Mouse (Mus musculus): ENCODE measurements around the gene Birc3. TPM values are rescaled to one million over a fixed set of nuclear protein-coding genes. Genes with fewer than 3 reads are reported as not detected.

Gene Birc3
- polyA plus RNA-seq, 1 experiment, result 13.7 TPM

GRCm38 (mm10) chr9:7846667-7847199 is 26.3 kb downstream of the Birc3 start:
- Histone ChIP-seq H3K4me1 (ENCODE audit: control insufficient read depth, insufficient read depth, insufficient read length, low read length) (no peaks in the 10 kb centered on the region; the same call in 1 of the 2 replicates), H3K27ac (ENCODE audit: insufficient read depth, low read depth, low read length) (no peak overlapping the region), H3K36me3 (ENCODE audit: control insufficient read depth, insufficient read depth, low read length) (peaks cover 25% of the 10 kb centered on the region), H3K27me3 (ENCODE audit: control insufficient read depth, insufficient read depth, low read length) (no peaks in the 10 kb centered on the region), H3K4me3 (ENCODE audit: low read depth, low read length) (no peak overlapping the region)
- 96% methylated on average over 1 of the region's 1 CpGs for WGBS
- no peak for TF ChIP-seq POLR2A (IDR thresholded peaks at IDR 0.05; ENCODE audit: low read depth, low read length)
- TF ChIP-seq CTCF (IDR thresholded peaks at IDR 0.05; ENCODE audit: extremely low read depth, insufficient read length, insufficient replicate concordance, low read depth, low read length), result no peak

GRCm38 (mm10) chr9:7845216-7845895 is 27.6 kb downstream of the Birc3 start:
- no peaks in the 10 kb centered on the region for H3K4me1 ChIP-seq (ENCODE audit: control insufficient read depth, insufficient read depth, insufficient read length, low read length)
- H3K36me3 ChIP-seq (ENCODE audit: control insufficient read depth, insufficient read depth, low read length), result peaks cover 19% of the 10 kb centered on the region
- no peak overlapping the region for H3K4me3 ChIP-seq (ENCODE audit: low read depth, low read length)
- H3K27ac ChIP-seq (ENCODE audit: insufficient read depth, low read depth, low read length), result no peak overlapping the region
- 29% methylated on average over 4 of the region's 4 CpGs for WGBS
- TF ChIP-seq CTCF (IDR thresholded peaks at IDR 0.05; ENCODE audit: extremely low read depth, insufficient read length, insufficient replicate concordance, low read depth, low read length) (no peak), POLR2A (IDR thresholded peaks at IDR 0.05; ENCODE audit: low read depth, low read length) (no peak)
- no peaks in the 10 kb centered on the region for H3K27me3 ChIP-seq (ENCODE audit: control insufficient read depth, insufficient read depth, low read length)

- 77% methylated on average over 6 of the region's 6 CpGs for WGBS
- no peaks in the 10 kb centered on the region for H3K4me1 ChIP-seq (ENCODE audit: control insufficient read depth, insufficient read depth, insufficient read length, low read length)
- H3K27me3 ChIP-seq (ENCODE audit: control insufficient read depth, insufficient read depth, low read length), result no peaks in the 10 kb centered on the region
- H3K4me3 ChIP-seq (ENCODE audit: low read depth, low read length), result no peak overlapping the region
- TF ChIP-seq CTCF (IDR thresholded peaks at IDR 0.05; ENCODE audit: extremely low read depth, insufficient read length, insufficient replicate concordance, low read depth, low read length) (no peak), POLR2A (IDR thresholded peaks at IDR 0.05; ENCODE audit: low read depth, low read length) (no peak)
- no peak overlapping the region for H3K27ac ChIP-seq (ENCODE audit: insufficient read depth, low read depth, low read length)
- no peaks in the 10 kb centered on the region for H3K36me3 ChIP-seq (ENCODE audit: control insufficient read depth, insufficient read depth, low read length)
Observed at GRCm38 (mm10) chr9:7841221-7841620, 31.8 kb downstream of the Birc3 start.

- peak overlapping the region; percentile 97 for H3K27ac ChIP-seq (ENCODE audit: insufficient read depth, low read depth, low read length)
- H3K4me3 ChIP-seq (ENCODE audit: low read depth, low read length), result peak overlapping the region; percentile 21; the same call in 1 of the 2 replicates
- no peaks in the 10 kb centered on the region; the same call in 1 of the 2 replicates for H3K4me1 ChIP-seq (ENCODE audit: control insufficient read depth, insufficient read depth, insufficient read length, low read length)
- 17% methylated on average over 14 of the region's 14 CpGs for WGBS
- H3K36me3 ChIP-seq (ENCODE audit: control insufficient read depth, insufficient read depth, low read length), result peaks cover 13% of the 10 kb centered on the region
- TF ChIP-seq POLR2A (IDR thresholded peaks at IDR 0.05; ENCODE audit: low read depth, low read length), result no peak
- no peak for TF ChIP-seq CTCF (IDR thresholded peaks at IDR 0.05; ENCODE audit: extremely low read depth, insufficient read length, insufficient replicate concordance, low read depth, low read length)
- H3K27me3 ChIP-seq (ENCODE audit: control insufficient read depth, insufficient read depth, low read length), result no peaks in the 10 kb centered on the region
Observed at GRCm38 (mm10) chr9:7837806-7838440, 35.1 kb downstream of the Birc3 start.

- WGBS, result under 1% methylated on average over 68 of the region's 68 CpGs
- H3K4me1 ChIP-seq (ENCODE audit: control insufficient read depth, insufficient read depth, insufficient read length, low read length), result no peaks in the 10 kb centered on the region; the same call in 1 of the 2 replicates
- peak within 1 kb of the TSS; percentile 96 for H3K4me3 ChIP-seq (ENCODE audit: low read depth, low read length)
- no peaks in the 10 kb centered on the region for H3K27me3 ChIP-seq (ENCODE audit: control insufficient read depth, insufficient read depth, low read length)
- H3K27ac ChIP-seq (ENCODE audit: insufficient read depth, low read depth, low read length), result peak within 1 kb of the TSS; percentile 99
- TF ChIP-seq CTCF (IDR thresholded peaks at IDR 0.05; ENCODE audit: extremely low read depth, insufficient read length, insufficient replicate concordance, low read depth, low read length) (no peak), POLR2A (IDR thresholded peaks at IDR 0.05; ENCODE audit: low read depth, low read length) (peak; percentile 78)
- peaks cover 15% of the 10 kb centered on the region for H3K36me3 ChIP-seq (ENCODE audit: control insufficient read depth, insufficient read depth, low read length)
Observed at GRCm38 (mm10) chr9:7836905-7837805, 35.8 kb downstream of the Birc3 start, which contains the start of gene Birc2. Gene Birc2 (minus strand): TSS chr9:7837064.

- no peak for TF ChIP-seq CTCF (IDR thresholded peaks at IDR 0.05; ENCODE audit: extremely low read depth, insufficient read length, insufficient replicate concordance, low read depth, low read length)
- no peak for TF ChIP-seq POLR2A (IDR thresholded peaks at IDR 0.05; ENCODE audit: low read depth, low read length)
- Histone ChIP-seq H3K36me3 (ENCODE audit: control insufficient read depth, insufficient read depth, low read length) (peaks cover 15% of the 10 kb centered on the region), H3K4me1 (ENCODE audit: control insufficient read depth, insufficient read depth, insufficient read length, low read length) (no peaks in the 10 kb centered on the region; the same call in 1 of the 2 replicates), H3K27ac (ENCODE audit: insufficient read depth, low read depth, low read length) (peak overlapping the region; percentile 99), H3K27me3 (ENCODE audit: control insufficient read depth, insufficient read depth, low read length) (no peaks in the 10 kb centered on the region), H3K4me3 (ENCODE audit: low read depth, low read length) (peak overlapping the region; percentile 96)
- WGBS, result under 1% methylated on average over 16 of the region's 16 CpGs
Observed at GRCm38 (mm10) chr9:7836331-7836730, 36.7 kb downstream of the Birc3 start.

Data from small intestine, adult 2 months (tissue).